Mouse (Mus musculus) cerebellum, postnatal 14 days (tissue): Measurements from ENCODE around the gene Gtf3c6.

Experiments used
- DNase-seq, 2 experiments: peaks; one replicate each; pipeline ENCODE4 v3.0.0; 2021; ENCODE audit warnings: mixed read lengths in 2 of 2

Gtf3c6 gene

DNA sequence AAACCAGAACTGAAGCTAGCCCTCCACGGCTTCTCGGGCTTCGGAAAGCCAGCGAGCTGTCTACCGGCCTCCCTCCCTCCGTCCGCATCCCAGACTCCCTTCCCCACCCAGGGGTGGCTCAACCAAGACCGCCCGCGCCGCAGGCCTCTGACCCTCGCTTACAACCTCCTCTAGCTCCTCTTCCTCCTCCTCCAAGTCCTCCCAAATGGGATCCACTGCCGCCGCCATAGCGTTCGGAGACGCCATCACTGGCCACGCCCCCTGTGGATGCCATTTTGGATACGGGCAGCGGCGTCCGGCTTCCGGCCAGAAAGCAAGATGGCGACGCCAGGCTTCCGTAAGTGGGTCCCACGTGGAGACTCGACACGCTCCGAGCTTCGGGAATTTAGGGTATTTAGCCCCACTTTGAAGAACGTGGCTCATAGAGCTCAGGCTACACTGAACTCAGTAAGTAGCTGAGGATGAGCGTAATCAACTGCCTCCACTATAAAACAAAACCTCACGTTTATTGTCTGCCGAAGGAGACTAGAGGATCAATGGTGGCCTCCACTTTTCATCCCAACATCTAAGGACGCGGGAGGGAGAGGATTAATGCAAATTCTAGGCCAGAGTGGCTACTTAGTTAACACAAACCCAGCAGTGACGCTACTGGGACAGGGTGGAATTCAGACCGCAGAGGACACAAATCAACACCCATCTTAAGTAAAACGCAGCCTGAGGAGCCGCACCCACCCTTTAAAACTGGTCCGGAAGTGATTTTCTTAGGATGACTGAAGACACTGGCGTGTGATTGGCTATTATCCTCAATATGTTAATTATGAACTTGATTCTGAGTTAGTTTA, at the start of gene Gtf3c6:
Gtf3c6 (minus strand) TSS at position 695 of the 842 bp plus-strand sequence.
- DNase-seq, result peak; percentile 98

DNA sequence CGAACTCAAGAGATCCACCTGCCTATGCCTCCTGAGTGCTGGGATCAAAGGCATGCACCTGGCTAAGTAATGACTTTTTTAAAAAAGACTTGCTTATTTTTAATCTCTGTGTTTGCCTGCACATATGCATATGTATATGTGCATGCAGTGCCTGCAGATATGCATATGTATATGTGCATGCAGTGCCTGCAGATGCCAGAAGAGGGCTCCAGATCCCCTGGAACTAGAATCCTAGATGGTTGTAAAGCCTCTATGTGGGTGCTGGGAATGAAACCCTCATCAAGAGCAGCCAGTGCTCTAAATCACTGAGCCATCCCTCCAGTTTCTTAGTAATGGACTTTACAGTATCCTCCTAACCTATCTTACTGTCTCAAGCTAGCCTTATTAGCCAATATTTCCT, 48.1 kb upstream of the Gtf3c6 start:
- no peak for DNase-seq

DNA sequence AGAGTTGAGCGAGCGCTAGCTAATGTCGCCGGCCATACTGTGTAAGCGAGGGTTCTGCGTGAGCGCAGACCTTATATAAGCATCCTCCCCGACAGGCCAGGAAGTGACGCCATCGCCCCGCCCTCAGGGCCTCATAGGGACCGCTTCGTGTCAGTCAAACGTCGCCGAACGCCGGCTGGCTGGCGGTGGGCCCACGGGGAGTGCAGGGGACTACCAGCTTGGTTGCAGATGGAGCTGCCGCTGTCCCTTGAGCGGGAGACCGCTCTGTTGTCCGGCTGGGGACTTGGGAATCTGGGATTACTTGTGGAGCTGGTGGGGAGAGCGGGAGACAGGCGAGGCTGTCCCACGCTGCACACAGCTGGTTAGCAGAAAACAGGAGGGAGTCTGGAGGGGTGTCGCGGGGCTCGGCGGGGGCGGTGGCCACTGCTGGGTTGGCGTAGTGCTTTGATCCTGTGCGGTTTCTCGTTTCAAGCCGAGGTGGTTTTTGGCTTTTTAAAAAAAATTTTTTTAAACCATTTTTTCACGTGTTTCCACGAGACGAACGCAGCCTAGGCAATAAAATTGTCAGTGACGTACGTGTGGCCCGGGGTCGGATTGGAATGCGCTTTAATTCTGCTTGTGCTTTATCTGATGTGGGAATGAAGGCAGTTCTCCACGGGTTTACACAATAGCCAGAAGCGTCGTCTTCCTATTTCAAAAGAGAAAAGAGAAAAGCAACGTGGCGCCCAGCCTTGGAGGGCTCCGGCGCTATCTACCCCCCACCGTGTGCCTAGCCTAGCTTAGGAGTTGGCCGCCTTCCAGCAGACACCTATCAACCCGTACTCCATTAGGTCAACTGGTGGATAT, 44.5 kb upstream of the Gtf3c6 start, which contains the start of gene Amd1:
Amd1 (minus strand) TSS at position 47 of the 846 bp plus-strand sequence.
- DNase-seq, result peak; percentile 100

DNA sequence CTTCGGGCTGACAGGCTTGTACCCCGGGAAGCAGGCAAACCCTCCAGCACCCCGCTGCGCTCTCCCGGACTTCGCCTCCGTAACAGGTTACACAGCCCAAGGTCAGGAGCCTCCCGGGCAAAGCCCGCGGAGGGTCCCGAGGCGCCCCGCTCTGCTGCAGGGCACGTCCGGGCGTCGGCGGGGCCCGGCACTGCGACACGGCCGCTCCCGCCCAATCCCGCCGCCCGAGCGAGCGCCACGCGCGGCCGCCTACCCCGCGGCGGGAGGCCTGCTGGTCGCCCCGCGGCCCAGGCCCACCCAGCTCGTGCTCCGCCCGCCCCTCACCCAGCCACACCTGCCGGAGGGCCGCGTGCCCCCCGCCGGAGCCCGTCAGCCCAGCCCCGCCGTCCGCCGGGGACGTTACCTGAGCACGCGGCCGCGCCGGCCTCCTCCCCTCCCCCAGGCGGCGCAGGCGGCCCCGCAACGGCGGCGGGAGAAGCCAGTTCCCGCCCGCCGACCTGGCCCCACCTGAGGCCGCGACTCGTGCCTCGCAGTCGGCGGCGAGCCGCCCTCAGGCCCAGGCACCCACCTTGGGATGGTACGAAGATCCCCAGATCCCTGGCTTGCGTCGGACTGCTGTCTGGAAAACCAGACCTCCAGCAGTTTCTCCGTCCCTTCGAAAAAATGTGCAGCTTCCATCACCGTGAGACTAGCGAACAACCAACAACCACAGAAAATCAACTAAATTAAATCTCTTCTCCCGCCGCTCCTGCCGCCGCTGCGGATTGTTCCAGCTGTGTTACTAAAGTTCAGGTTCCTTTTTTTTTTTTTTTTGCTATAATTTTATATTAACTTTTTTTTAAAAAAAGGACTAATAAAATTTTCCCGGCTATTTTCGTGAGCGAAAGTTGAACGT, 43.5 kb upstream of the Gtf3c6 start:
- DNase-seq, result peak; percentile 61 to 71

DNA sequence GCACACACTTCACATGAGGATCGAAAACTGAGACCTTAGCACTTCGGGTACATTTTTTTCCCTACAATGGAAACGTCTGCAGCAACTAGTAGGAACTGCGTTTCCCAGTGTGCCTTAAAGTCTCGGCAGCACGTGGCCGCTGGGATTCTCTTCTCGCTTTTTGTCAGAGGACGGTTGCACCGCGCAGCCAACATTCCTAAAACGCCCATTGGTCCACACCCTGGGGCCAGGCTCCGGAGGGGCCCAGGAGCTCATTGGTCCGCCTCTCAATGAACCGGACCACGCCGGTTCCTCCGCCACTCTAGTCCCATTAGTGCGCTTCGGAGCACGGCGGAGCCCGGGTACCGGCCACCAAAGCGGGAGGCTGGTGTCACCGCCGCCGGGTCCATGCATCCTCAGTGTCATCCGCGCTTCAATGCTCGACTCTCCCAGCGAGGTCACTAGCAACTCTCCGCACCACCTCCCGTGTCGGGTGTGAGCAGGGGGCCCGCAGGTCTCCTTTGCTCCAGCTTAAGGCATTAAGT, 42.8 kb upstream of the Gtf3c6 start:
- peak; percentile 85 to 91 for DNase-seq

DNA sequence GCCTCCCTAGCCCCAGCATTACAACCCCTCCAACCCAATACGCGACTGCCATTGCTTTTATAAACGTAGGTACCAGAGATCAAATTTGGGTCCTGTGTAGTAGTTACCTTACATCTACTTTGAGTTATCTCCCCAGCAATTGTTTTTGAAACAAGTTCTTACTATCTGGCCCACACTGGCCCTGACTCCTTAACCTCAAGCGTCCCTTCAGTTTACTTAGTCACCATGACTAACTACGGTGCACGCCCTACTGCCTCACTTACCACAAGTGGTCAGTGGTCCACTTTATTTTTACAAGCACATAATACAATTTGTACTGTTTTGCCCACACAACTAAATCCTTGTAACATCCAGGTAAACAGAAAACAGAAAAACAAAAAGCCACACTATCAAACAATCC, 34.7 kb upstream of the Gtf3c6 start:
- no peak for DNase-seq

DNA sequence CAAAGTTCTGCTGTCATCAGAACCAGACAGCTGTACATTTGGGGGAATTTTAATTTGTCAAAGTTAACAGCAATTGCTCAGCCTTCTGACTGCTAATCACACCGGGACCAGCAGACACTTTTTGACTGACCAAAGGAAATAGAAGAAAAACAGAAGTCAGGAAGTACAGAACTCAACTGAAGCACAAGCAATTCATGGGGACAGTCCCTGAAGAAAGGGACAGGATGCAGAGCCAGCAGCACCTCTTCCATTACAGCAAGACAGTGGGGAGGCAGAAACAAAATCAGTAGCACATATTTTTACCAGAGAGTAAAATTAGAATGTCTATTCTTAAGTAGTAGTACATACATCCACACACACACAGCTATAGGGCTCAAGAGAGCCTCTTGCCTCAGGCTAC, 28.9 kb upstream of the Gtf3c6 start:
- DNase-seq, result no peak

DNA sequence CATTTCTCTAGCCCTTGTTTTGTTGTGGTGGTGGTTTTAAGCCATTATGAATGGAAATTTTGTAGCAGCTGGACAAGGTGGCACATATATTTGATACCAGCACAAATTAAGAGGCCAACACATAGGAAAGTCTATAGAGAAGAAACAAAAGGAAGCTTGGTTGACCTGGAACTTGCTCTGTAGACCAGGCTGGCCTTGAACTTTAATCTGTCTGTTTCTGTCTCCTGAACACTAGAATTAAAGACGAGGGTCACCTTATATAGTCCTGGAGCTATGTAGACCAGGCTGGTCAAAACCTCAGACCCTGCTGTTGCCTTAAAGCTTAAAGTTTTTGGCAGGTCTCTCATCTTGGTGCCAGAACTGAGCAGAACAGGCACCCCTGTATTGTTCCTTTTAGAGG, 27.7 kb upstream of the Gtf3c6 start:
- DNase-seq, result no peak

DNA sequence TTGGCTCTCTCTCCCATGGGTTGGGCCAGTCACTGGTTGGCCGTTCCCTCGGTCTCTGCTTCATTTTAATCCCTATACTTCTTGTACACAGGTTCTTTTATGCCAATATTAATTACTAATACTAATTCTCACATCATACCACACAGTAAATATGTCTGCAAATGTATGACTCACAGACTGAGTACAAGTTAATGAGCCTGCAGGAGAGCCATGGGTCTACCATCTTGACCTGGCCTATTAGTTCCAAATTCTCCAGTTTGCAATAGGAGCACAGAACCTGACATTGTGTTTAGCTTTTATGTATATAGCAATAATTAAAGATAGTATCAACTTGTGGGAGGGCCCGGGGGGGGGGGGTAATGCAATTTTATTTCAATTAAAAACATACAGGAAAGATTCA, 27.1 kb upstream of the Gtf3c6 start:
- DNase-seq, result no peak

DNA sequence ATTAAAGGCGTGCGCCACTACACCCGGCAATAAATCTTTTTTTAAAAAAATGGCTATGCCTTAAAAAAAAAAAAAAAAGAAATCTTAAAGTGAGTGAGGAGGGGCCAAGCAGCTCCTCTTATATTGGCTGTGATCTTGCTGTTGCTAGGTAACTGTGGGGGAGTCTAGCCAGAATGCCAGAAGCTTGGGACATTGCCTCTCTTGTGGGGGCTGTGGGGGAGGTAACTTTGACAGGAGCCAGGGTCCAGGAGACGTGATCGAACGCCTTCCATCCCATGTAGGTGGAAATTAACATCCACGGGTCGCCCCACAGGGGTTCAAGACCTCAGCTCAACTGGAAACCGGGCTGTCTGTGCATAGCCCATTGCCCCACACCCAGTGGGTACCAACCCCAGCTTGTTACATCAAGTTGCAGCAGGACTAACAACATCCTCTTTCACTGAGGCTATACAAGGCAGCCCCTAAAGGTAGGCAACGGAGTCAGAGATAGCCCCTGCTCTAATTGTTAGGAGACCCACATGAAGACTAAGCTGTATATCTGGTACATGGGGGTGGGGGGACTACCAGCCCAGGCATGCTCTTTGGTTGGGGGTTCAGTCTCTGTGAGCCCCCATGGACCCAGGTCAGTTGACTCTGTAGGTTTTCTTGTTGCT, 26.4 kb upstream of the Gtf3c6 start:
- DNase-seq, result no peak

DNA sequence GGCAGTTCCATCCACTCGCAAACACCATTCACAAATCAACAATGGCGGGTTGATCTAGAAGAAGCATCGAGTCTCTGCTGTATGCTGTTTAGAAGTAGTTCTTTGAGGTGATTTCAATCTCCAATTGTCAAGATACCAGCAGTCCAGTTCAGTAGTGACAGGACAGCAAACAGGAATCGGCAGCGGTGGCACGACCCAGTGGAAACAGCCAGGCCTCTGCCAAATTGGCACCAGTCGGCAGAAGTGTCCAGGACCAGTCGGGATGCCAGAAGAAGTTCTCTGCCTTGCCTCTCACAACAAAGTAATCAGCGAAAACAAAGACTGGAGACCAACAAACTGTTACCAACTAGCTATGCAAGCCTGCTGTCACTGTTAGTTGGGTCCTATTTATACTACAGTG, 25.7 kb upstream of the Gtf3c6 start:
- no peak for DNase-seq

DNA sequence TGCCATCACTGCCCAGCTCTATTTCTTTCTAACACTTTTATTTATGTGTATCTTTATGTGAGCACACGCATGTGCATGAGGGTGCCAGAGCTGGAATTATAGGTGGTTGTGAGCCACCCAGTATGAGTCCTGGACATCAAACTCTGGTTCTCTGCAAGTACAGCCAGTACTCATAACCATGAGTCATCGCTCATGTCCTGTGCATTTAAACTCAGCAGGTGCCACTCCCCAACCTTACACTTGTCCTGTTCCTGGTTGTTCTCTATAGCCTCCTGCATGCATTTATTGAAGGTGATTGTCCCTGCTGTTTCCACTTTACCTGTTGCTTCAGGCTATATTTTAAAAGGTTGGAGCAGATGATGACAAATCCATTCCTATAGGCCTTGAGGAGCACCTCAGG, 23.7 kb upstream of the Gtf3c6 start:
- DNase-seq, result no peak

DNA sequence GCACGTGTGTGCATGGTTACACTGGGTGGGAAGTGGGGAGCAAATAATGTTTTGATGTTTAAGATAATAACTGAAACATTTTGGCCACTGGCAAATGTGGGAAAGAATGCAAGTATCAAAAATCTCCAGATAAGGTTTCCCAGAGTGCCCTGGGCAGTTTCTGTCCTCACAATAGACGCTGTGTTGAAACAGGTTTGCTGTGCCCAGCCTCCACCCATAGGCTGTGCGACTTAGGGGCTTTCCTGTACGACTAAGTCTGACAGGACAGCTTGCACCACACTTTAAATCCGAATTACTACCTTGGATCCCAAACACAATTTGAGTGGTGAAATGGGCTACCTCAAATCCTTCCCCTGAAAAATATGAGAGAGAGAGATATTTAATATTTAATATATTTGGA, 20.4 kb upstream of the Gtf3c6 start:
- DNase-seq, result no peak

DNA sequence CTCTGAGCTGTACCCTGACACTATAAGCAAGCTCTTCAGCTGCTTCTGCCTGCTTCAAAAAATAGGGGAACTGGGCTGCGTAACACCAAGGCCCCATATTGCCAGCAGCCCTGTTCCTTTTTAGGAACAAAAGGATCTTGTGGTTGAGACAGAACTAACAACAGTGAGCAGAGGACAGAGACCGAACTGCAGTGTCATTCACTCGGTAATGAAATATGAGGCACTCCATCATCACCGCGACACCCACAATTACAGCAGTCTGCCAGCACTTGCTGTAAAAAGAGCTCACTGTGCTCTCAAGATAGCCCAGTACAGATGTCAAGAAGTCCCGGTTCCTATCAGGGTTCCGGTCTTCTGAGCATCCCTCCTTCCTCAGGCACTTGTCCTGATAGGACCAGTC, 18.1 kb upstream of the Gtf3c6 start:
- no peak for DNase-seq

DNA sequence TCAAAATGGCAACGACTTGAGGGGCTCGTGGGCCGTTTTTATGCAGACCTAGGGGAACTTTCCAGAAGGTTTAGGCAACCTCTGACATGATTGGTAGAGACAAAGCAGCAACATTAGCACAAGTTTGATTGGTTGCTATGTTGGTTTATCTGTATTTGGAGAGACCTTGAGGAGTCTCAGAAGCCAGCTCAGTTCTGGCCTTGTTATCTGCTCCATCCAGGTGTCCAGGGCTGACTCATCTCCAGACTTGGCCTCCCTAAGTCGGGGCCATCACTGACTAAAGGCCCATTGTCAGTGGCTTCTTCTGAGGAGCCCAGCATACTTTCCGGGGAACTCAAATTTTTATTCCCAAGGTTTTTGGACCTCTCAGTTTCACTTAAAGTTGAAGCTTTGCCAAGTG, 16.0 kb upstream of the Gtf3c6 start:
- no peak for DNase-seq

DNA sequence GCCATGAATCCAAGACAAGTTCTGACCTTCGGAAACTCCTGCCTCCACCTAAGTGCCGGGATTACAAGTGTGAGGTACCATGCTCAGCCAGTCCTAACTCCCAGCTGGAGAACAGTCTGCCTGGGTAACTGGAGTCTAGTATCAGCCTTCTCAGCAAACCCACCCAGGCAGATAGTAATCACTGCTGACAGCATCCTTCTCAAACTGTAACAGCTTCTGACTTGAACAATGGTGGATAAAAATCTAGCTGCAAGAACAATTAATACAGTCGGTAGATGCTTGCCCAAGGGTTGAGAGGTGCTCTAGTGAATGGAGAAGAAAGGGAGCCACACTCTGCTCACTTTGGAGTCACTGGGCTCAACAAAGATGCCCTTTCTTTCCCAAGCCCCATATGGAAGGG, 13.3 kb upstream of the Gtf3c6 start:
- no peak for DNase-seq

DNA sequence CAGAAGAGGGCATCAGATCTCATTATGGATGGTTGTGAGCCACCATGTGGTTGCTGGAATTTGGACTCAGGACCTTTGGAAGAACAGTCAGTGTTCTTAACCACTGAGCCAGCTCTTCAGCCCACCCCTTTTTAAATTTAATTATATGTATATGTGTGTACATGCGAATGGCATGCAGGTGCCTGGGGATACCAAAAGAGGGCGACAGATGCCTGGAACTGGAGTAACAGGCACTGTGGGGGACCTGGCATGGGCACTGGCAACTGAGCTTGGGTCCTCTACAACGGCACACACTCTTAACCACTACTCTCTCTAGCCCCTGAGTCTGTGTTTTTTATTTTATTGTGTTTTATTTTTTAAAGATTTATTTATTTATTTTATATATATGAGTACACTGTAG, 7.0 kb upstream of the Gtf3c6 start:
- DNase-seq, result no peak

DNA sequence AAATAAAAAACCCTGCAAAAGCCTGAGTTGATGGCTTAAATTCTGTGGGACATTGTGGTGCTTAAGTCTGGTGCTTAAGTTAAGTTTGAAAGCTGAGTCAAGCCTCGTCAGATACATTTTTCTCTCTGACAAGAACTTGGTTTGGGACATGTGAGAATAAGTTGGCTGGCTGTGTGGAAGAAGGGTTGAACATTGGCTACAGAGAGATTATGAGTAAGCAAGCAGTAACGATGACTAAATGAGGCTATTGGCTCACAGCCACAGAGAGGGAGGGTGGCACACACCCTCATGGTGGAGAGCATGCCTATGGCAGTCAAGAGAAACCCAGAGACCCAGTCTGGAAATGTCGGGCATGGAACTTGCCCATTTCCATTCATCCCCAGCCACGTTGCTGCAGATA, 5.8 kb upstream of the Gtf3c6 start:
- no peak for DNase-seq

DNA sequence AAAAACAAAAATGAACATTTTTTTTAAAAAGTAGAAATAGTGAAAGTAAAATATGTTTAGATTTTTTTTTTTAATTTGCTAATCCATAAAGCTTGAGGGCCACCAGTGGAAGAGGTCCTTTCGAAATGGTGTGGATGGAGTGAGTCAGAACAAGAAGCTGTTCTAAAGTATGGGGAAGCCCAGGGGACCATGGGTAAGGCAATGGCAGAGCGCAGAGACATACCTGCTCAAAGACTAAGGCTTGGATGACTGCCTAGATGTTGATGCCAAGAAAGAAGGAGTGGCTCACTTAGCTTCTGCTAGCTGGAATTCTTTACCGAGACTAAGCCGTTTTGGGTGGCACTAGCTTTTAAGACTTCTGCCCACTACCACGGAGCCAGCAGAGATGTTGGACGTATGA, 4.3 kb upstream of the Gtf3c6 start:
- DNase-seq, result no peak

DNA sequence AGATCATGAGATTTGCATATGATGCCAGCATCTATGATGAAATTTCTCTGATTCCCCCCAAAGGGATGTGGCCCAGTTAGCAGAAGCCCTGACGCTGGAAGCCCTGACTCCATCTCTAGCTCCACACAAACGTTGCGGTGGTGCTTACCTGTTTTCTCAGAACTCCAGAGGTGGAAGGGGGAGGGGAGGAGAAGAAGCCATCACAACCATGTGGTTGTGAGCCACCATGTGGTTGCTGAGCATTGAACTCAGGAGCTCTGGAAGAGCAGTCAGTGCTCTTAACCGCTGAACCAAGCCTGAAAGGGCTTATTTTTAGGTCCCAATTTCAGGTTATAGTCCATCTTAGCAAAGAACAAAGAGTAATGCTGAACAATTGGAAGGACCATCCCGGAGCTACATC, 2.4 kb upstream of the Gtf3c6 start:
- no peak for DNase-seq

DNA sequence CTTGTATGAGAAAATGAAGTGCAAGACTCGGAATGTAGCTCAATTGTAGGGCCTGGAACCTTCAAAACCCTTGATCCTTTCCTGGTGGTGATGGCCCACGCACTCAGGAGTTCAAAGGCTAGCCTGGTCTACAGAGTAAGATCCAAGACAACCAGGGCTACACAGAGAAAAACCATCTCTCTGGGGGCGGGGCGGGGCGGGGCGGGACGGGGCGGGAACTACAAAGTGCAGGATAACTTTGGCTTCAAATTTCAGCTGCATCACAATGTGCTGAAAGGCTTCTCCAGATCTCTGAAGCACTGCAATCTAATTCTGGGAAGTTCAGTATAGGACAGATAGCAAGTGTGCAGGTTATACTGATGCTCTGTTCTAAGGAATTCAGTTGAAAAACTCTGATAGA, 1.6 kb upstream of the Gtf3c6 start:
- DNase-seq, result no peak

DNA sequence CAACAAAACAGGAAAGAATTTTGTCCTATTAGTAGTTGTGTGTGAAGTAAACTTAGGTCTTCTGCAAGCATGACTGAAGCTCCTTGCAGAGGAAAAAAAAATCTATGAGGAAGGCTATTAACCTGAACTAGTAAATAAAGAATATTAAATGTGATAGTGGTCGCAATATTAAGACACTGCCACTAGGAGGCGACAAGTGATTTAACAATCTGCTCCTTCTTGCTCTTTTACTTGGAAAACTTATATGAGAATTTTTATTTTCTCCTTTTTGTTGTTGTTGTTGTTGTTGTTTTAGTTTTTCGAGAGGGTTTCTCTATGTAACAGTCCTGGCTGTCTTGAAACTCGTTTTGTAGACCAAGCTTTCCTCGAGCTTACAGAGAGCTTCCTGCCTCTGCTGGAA, 1.1 kb upstream of the Gtf3c6 start:
- peak; percentile 61 to 74 for DNase-seq
